Mouse (Mus musculus) heart, embryonic 10.5 days (tissue): Measurements from ENCODE around the gene Selenov. TPM values are rescaled to one million over a fixed set of nuclear protein-coding genes. Genes with fewer than 3 reads are reported as not detected.
"Not testable (repeated sequence)": the region's sequence is repeated elsewhere in the genome, so short reads cannot be mapped to it uniquely, and the experiment has no call there.

Experiments used
- DNase-seq: peaks from one replicate; pipeline ENCODE4 v3.0.0-alpha.2; 2017; ENCODE audit warnings: low spot score
- H3K27ac ChIP-seq: fragments of 300-500 bp; sonication (generic); 2 replicates; pipeline ENCODE4 v1.5.1; 2016; ENCODE audit warnings: mild to moderate bottlenecking
- H3K27me3 ChIP-seq: fragments of 300-500 bp; sonication (generic); 2 replicates; pipeline ENCODE4 v1.6.1; 2016; ENCODE audit warnings: mild to moderate bottlenecking; ENCODE audit not compliant: poor library complexity, insufficient read depth, severe bottlenecking
- H3K36me3 ChIP-seq: fragments of 300-500 bp; sonication (generic); 2 replicates; pipeline ENCODE4 v1.6.1; 2016; ENCODE audit warnings: mild to moderate bottlenecking, moderate library complexity
- H3K4me1 ChIP-seq: fragments of 300-500 bp; sonication (generic); 2 replicates; pipeline ENCODE4 v1.6.1; 2016; ENCODE audit warnings: mild to moderate bottlenecking
- H3K4me3 ChIP-seq: fragments of 300-500 bp; sonication (generic); 2 replicates; pipeline ENCODE4 v1.5.1; 2016; ENCODE audit warnings: mild to moderate bottlenecking, moderate library complexity
- H3K9me3 ChIP-seq: fragments of 300-500 bp; sonication (generic); 2 replicates; pipeline ENCODE4 v1.6.1; 2016; ENCODE audit warnings: mild to moderate bottlenecking, moderate library complexity
- WGBS: fragments of 180-500 bp; shearing (Covaris S2); methylation state at CpG from one replicate; pipeline ENCODE4 v1.1.7; 2016; 5-methylcytosine and 5-hydroxymethylcytosine counted together
- polyA plus RNA-seq: library from polyadenylated mRNA; unstranded; fragments of >200 nt; fragmentation: Nextera tagmentation; extraction: Ambion mirVana; gene quantifications from 2 replicates; pipeline ENCODE4 v1.2.1, GENCODE M21; 2016

The Selenov gene
- polyA plus RNA-seq, 1 experiment from 2014 or later: not detected

DNA sequence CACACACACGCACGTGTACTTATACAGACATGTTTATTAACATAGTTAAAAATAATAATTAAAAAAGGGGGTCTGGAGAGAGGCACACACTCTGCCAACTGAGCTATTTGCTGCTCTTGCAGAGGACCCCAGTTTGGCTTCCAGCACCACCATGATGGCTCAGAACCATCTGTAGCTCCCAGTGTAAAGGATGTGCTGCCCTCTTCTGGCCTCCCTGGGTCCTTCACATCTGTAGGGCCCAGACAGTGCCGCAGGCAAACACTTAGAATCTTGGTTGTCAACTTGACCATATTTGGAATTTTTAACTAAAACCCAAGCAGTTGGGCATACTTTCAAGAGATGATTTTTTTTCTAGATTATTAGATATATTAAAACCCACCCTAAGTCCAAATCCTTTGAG lies 42.0 kb downstream of the Selenov start:
- no peak overlapping the region for H3K4me3 ChIP-seq
- DNase-seq: no peak
- no peaks in the 10 kb centered on the region for H3K4me1 ChIP-seq
- peaks cover 3% of the 10 kb centered on the region for H3K9me3 ChIP-seq
- H3K27ac ChIP-seq: no peak overlapping the region
- no peaks in the 10 kb centered on the region for H3K27me3 ChIP-seq
- no peaks in the 10 kb centered on the region for H3K36me3 ChIP-seq
- 86% methylated on average over 3 of the region's 3 CpGs for WGBS

DNA sequence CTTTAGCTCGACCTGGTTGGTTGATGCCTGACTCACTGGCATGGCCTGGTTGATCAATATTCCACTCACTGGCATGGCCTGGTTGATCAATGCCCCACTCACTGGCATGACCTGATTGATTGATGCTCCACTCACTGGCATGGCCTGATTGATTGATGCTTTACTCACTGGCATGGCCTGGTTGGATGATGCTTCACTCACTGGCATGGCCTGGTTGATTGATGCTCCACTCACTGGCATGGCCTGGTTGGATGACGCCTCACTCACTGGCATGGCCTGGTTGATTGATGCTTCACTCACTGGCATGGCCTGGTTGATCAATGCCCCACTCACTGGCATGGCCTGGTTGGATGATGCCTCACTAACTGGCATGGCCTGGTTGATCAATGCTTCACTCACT lies 47.0 kb downstream of the Selenov start:
- not testable (repeated sequence) for DNase-seq, H3K4me3 ChIP-seq, H3K9me3 ChIP-seq

More for the DNA sequence above, 47.0 kb downstream of the Selenov start:
- H3K4me1 ChIP-seq, H3K27me3 ChIP-seq, H3K36me3 ChIP-seq, H3K27ac ChIP-seq: not testable (repeated sequence)
- 75% methylated on average over 2 of the region's 2 CpGs for WGBS

Other genes starting within 250 kb of the Selenov start
- gene Psmc4, start 241.1 kb downstream of the Selenov start, polyA plus RNA-seq: 315 and 364 TPM in 2 replicates
- gene Fcgbp, start 219.9 kb downstream of the Selenov start, polyA plus RNA-seq: 0.41 TPM in 1 of 2 replicates, not detected in the other
- 0.05 and 0.06 TPM in 2 replicates for gene 9530053A07Rik, start 161.7 kb downstream of the Selenov start, polyA plus RNA-seq
- 101 and 140 TPM in 2 replicates for gene Fbl, start 121.5 kb downstream of the Selenov start, polyA plus RNA-seq
- 9.9 and 10.4 TPM in 2 replicates for gene Dyrk1b, start 111.7 kb downstream of the Selenov start, polyA plus RNA-seq
- 0.90 and 1.4 TPM in 2 replicates for gene Eid2, start 23.3 kb downstream of the Selenov start, polyA plus RNA-seq
- gene Eid2b, start 13.4 kb downstream of the Selenov start, polyA plus RNA-seq: 5.6 and 7.1 TPM in 2 replicates
- gene Dll3, start 11.1 kb upstream of the Selenov start, polyA plus RNA-seq: 0.18 and 0.68 TPM in 2 replicates
- gene Timm50, start 20.9 kb upstream of the Selenov start, polyA plus RNA-seq: 171 and 189 TPM in 2 replicates
- gene Supt5, start 47.6 kb upstream of the Selenov start, polyA plus RNA-seq: 88.5 and 90.7 TPM in 2 replicates
- gene Rps16, start 59.5 kb upstream of the Selenov start, polyA plus RNA-seq: 726 and 844 TPM in 2 replicates
- gene Plekhg2, start 81.4 kb upstream of the Selenov start, polyA plus RNA-seq: 68.3 and 75.1 TPM in 2 replicates
- 13.7 and 15.1 TPM in 2 replicates for gene Zfp36, start 89.1 kb upstream of the Selenov start, polyA plus RNA-seq
- 58.8 and 62.0 TPM in 2 replicates for gene Med29, start 101.5 kb upstream of the Selenov start, polyA plus RNA-seq
- gene Paf1, start 101.8 kb upstream of the Selenov start, polyA plus RNA-seq: 79.8 and 81.3 TPM in 2 replicates
- gene Gmfg, start 146.3 kb upstream of the Selenov start, polyA plus RNA-seq: 7.5 and 8.7 TPM in 2 replicates
- gene Lrfn1, start 160.8 kb upstream of the Selenov start, polyA plus RNA-seq: 1.5 and 1.9 TPM in 2 replicates
- gene Ifnl2, start 219.3 kb upstream of the Selenov start, polyA plus RNA-seq: not detected in 2 replicates
- not detected in 2 replicates for gene Ifnl3, start 231.7 kb upstream of the Selenov start, polyA plus RNA-seq
- not detected in 2 replicates for gene Sycn, start 249.7 kb upstream of the Selenov start, polyA plus RNA-seq